Mouse (Mus musculus) urinary bladder, postnatal 4 days (tissue): Measurements from ENCODE around the gene Cx3cr1.

Experiments
- DNase-seq, 2 experiments: peaks; one replicate each; pipeline ENCODE4 v3.0.0; 2021 to 2022; ENCODE audit warnings: low spot score in 2 of 2

The Cx3cr1 gene

DNA sequence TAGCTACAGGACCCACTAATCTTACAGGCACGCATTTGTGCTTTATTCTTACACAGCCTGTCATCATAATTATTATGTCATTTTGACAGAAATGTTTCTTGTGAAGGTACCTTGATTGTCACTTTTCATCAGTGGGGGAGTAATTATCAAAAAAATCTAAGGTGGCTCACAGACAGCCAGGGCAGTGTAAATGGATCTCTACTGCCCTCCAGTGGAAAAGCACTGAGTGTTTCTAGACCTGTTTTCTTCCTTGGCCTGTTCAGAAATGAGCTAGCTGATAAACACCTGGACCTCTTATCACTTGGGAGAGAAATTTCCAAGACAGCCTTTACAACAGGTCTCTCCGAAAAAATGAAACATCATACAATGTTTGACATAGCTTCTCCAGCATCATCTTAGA, 179.0 kb downstream of the Cx3cr1 start:
- no peak for DNase-seq

DNA sequence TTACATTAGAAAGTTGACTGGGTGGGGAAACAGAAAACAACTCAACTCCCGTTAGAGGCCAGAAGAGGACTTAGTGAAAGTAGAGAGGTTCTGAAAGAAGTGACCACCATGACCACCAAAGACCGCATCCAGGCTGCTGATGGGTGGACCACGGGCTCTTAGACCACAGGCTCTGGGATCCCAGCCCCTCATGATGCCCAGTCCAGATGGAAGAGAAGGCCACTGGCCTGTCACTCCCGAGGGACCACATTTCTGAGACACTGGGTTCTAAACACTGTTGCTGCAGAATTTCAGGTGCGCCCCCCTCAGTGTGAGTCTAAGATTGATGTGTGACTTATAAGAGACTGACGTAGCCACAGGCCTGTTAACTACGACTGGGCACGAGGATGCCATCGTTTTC, 180.2 kb downstream of the Cx3cr1 start:
- no peak for DNase-seq

DNA sequence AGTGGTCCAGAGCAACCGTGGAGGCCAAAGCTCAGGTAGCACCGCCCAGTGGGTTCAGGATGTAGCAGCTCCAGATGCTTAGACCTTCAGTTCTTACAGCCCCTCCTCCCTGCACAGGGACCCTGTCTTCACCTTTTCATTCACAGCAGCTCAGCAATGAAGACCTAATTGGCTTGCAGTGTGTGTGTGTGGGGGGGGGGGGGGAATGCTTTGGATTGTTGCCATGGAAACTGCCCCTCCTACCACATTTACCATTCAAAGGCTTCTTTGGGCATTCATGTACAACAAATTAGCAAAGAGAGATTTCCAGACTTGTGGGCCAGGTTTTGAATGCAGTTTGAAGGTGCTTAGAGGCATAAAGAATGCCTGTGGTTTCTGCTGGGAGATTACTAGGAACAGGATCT, 180.8 kb downstream of the Cx3cr1 start:
- no peak for DNase-seq

DNA sequence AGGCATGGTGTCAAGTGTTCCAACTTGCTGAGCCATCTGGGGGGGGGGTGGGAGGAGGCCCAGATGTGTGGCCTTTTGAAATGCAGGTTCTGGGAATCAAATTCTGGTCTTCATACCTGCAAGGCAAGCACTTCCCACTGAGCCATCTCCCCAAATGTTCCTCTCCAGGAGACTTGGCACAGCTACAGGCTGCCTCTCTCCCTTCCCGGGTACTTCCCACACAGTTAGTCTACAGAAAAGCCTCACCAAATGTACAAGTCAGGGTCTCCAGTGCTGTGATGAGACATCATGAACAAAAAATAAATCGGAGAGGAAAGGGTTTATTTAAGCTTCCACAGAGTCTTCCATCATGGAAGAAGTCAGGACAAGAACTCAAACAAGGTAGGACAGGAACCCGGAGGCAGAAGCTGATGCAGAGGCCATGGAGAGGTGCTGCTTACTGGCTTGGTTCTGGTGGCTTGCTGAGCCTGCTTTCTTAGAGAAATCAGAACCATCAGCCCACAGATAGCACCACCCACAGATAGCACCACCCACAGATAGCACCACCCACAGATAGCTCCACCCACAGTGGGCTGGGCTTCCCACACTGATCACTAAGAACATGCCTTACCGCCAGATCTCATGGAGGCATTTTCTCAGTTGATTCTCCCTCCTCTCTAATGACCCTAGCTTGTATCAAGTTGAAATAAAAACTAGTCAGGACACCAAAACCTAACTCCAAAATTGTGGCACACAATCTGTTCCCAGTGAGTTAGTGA, 182.4 kb downstream of the Cx3cr1 start:
- peak in 1 of 2 experiments; percentile 28 for DNase-seq

DNA sequence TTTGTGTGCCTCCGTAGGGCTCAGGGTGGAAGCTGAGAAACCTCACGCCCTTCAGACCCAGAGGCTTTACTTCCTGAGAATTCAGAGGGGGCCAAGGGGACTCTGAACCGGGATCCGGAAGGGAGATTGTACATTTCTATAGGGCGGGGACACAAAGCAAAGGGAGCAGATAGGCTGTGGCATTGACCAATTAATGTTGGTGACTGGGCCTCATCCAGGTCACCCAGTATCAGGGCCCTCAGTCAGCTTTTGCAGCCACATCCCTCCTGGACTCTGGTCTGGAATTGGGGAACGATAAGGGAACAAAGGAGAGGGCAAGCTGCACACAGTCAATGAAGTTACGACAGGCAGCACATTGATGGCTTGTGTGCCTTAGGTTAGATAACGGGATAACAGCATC, 215.5 kb downstream of the Cx3cr1 start:
- DNase-seq, result peak in 1 of 2 experiments; percentile 23

DNA sequence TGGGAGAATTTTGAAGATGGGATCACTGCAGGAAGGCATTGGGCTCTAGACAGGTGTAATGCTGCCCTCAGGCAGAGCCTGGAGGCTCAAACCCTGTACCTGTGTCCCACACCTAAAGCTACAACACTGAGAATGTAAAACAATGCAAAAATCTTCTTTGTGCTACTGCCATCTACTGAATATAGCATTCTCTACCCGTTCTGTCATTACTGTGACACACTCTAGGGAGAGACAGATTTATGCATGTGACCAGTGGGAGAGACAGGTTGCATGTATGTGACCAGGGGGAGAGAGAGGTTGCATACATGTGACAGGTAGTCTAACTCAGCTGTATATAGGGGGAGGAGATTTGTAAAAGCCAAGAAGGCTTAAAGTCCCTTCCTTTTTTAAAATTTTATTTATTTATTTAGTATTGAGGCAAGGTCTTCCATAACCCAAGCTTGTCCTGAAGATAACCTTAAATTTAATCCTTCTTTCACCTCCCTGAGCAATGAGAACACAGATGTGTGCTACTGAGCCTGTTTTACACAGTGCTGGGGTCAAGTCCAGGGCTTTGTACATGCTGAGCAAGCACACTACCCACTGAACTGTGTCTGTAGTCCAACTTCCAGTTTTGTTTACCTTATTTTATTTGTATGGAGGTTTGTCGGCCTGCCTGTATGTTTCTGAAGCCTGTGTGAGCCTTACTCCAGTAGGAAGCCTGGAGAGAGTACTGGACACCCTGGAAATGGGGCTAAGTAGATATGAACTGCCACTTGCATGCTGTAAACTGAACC, 216.4 kb downstream of the Cx3cr1 start:
- DNase-seq, result no peak

DNA sequence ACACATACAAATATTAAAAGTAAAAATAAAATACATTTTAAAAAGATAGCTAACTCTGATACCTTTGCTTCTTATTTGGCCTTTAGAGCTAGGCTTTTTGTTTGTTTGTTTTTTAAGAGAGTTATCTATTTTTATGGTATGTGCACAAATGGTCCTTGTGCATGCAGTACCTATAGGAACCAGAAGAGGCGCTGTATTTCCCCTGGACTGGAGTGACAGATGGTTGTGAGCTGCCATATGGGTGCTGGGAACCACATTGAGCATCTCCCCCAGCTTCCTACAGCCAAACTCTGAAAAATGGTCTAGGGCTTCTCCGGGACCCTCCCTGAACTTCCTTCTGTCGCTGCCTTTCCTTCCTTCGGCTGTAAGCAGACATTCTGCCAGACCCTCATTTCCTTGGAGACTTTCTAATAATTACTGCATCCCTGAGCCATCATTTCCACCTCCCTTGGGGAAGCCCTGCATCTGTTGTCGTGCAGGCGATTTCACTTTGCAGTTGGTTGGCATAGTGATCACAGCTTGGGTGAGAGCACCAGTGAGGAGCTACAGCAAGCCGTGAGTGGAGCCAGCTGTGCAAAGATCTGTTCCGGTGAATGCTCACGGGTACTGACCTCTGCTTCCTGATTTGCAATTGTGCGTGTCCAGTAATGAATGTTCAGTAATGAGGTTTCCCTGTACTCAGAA, 217.2 kb downstream of the Cx3cr1 start:
- DNase-seq, result peak in 1 of 2 experiments; percentile 49
